Mouse (Mus musculus) lung, embryonic 14.5 days (tissue): ENCODE data around the gene Sort1. TPM values are rescaled to one million over a fixed set of nuclear protein-coding genes. Genes with fewer than 3 reads are reported as not detected.
A peak's percentile ranks its signal among the peaks of the same experiment; 100 is the strongest.

Experiments
- ATAC-seq: fragments of 200-750 bp; cut with Nextera tagmentation; 2 replicates; pipeline ENCODE4 v1.8.0; 2017; ENCODE audit warnings: mild to moderate bottlenecking, moderate TSS enrichment, moderate library complexity; ENCODE audit not compliant: insufficient read depth
- DNase-seq: peaks from one replicate; pipeline ENCODE4 v3.0.0-alpha.2; 2015
- H3K27ac ChIP-seq: fragments of 300-500 bp; sonication (generic); 2 replicates; pipeline ENCODE4 v1.5.1; 2014; ENCODE audit warnings: low read depth, mild to moderate bottlenecking, moderate library complexity
- H3K27me3 ChIP-seq: fragments of 300-500 bp; sonication (generic); 2 replicates; pipeline ENCODE4 v1.6.1; 2014; ENCODE audit warnings: low read length, control low read depth; ENCODE audit not compliant: insufficient read depth
- H3K36me3 ChIP-seq: fragments of 300-500 bp; sonication (generic); 2 replicates; pipeline ENCODE4 v1.6.1; 2014; ENCODE audit warnings: control low read depth; ENCODE audit not compliant: insufficient read depth
- H3K4me1 ChIP-seq: fragments of 300-500 bp; sonication (generic); 2 replicates; pipeline ENCODE4 v1.6.1; 2014; ENCODE audit warnings: antibody characterized with exemption, control low read depth; ENCODE audit not compliant: insufficient read depth
- H3K4me2 ChIP-seq: fragments of 300-500 bp; sonication (generic); 2 replicates; pipeline ENCODE4 v1.6.1; 2014; ENCODE audit warnings: mild to moderate bottlenecking
- H3K4me3 ChIP-seq: fragments of 300-500 bp; sonication (generic); 2 replicates; pipeline ENCODE4 v1.5.1; 2014; ENCODE audit warnings: low read depth, low read length
- H3K9ac ChIP-seq: fragments of 300-500 bp; sonication (generic); 2 replicates; pipeline ENCODE4 v1.6.1; 2014
- H3K9me3 ChIP-seq: fragments of 300-500 bp; sonication (generic); 2 replicates; pipeline ENCODE4 v1.6.1; 2016; ENCODE audit warnings: low read depth, low read length, control low read depth
- CTCF ChIP-seq: IDR thresholded peaks from 2 replicates; pipeline ENCODE4 v1.5.1; 2016; ENCODE audit warnings: antibody characterized with exemption, low read depth
- WGBS: fragments of 180-500 bp; shearing (Covaris S2); extraction: QIAGEN DNeasy Blood & Tissue Kit; methylation state at CpG from one replicate; pipeline ENCODE4 v1.1.7; 2014; 5-methylcytosine and 5-hydroxymethylcytosine counted together
- polyA plus RNA-seq: library from polyadenylated mRNA; unstranded; fragments of >200 nt; fragmentation: Nextera tagmentation; extraction: Ambion mirVana; gene quantifications from 2 replicates; pipeline ENCODE4 v1.2.1, GENCODE M21; 2014

Gene Sort1
- polyA plus RNA-seq, 1 experiment from 2014 or later, result 32.7 TPM

GRCm38 (mm10) chr3:108306387-108306786 lies 22.5 kb downstream of the Sort1 start:
- DNase-seq, result no peak
- Histone ChIP-seq H3K36me3 (peaks cover 14% of the 10 kb centered on the region), H3K9ac (no peak overlapping the region), H3K4me2 (no peak overlapping the region), H3K4me1 (no peaks in the 10 kb centered on the region), H3K9me3 (no peaks in the 10 kb centered on the region), H3K27me3 (no peaks in the 10 kb centered on the region), H3K4me3 (no peak overlapping the region), H3K27ac (peak overlapping the region; percentile 19; the same call in 1 of the 2 replicates)
- no peak for ATAC-seq
- WGBS, result 45% methylated on average over 3 of the region's 3 CpGs
- no peak for TF ChIP-seq CTCF

GRCm38 (mm10) chr3:108307485-108307884 lies 23.6 kb downstream of the Sort1 start:
- 79% methylated on average over 6 of the region's 6 CpGs for WGBS
- Histone ChIP-seq H3K36me3 (peaks cover 17% of the 10 kb centered on the region), H3K4me3 (no peak overlapping the region), H3K4me1 (no peaks in the 10 kb centered on the region), H3K9me3 (no peaks in the 10 kb centered on the region), H3K27me3 (no peaks in the 10 kb centered on the region), H3K27ac (no peak overlapping the region), H3K4me2 (no peak overlapping the region), H3K9ac (no peak overlapping the region)
- TF ChIP-seq CTCF, result no peak
- ATAC-seq (no peak), DNase-seq (no peak)

- DNase-seq (peak; percentile 76), ATAC-seq (peak; percentile 74; the same call in 1 of the 2 replicates)
- 0 out of 2 replicates have a peak overlapping the region, but pooled peaks have one; percentile 37 for H3K27ac ChIP-seq
Measured at GRCm38 (mm10) chr3:108310921-108311341, 27.0 kb downstream of the Sort1 start.

GRCm38 (mm10) chr3:108311688-108312087 lies 27.8 kb downstream of the Sort1 start:
- Histone ChIP-seq H3K9me3 (no peaks in the 10 kb centered on the region), H3K4me3 (no peak overlapping the region), H3K27me3 (no peaks in the 10 kb centered on the region), H3K4me2 (no peak overlapping the region), H3K4me1 (no peaks in the 10 kb centered on the region), H3K9ac (no peak overlapping the region), H3K36me3 (peaks cover 17% of the 10 kb centered on the region), H3K27ac (no peak overlapping the region)
- DNase-seq (no peak), ATAC-seq (peak; percentile 18)
- 37% methylated on average over 4 of the region's 4 CpGs for WGBS
- no peak for TF ChIP-seq CTCF

More at GRCm38 (mm10) chr3:108310921-108311341, 27.0 kb downstream of the Sort1 start:
- Histone ChIP-seq H3K4me1 (no peaks in the 10 kb centered on the region), H3K27me3 (no peaks in the 10 kb centered on the region), H3K4me3 (no peak overlapping the region), H3K9me3 (no peaks in the 10 kb centered on the region), H3K4me2 (no peak overlapping the region), H3K9ac (no peak overlapping the region), H3K36me3 (peaks cover 17% of the 10 kb centered on the region)
- no peak for TF ChIP-seq CTCF

GRCm38 (mm10) chr3:108312414-108312813 lies 28.5 kb downstream of the Sort1 start:
- Histone ChIP-seq H3K4me2 (no peak overlapping the region), H3K27me3 (no peaks in the 10 kb centered on the region), H3K4me1 (no peaks in the 10 kb centered on the region), H3K27ac (no peak overlapping the region), H3K9me3 (no peaks in the 10 kb centered on the region), H3K4me3 (no peak overlapping the region), H3K36me3 (peaks cover 17% of the 10 kb centered on the region), H3K9ac (no peak overlapping the region)
- no peak for TF ChIP-seq CTCF
- ATAC-seq, result no peak
- no peak for DNase-seq

- no peak for TF ChIP-seq CTCF
- no peaks in the 10 kb centered on the region for H3K4me1 ChIP-seq
- no peak overlapping the region for H3K4me2 ChIP-seq
- H3K36me3 ChIP-seq, result peaks cover 17% of the 10 kb centered on the region
- no peak for DNase-seq
- no peak overlapping the region for H3K4me3 ChIP-seq
- WGBS, result 81% methylated on average over 4 of the region's 4 CpGs
- H3K9ac ChIP-seq, result no peak overlapping the region
- no peaks in the 10 kb centered on the region for H3K27me3 ChIP-seq
- no peaks in the 10 kb centered on the region for H3K9me3 ChIP-seq
- H3K27ac ChIP-seq, result no peak overlapping the region
- no peak for ATAC-seq
Measured at GRCm38 (mm10) chr3:108313138-108313537, 29.3 kb downstream of the Sort1 start.

- H3K27me3 ChIP-seq, result no peaks in the 10 kb centered on the region
- no peaks in the 10 kb centered on the region for H3K9me3 ChIP-seq
- DNase-seq (no peak), ATAC-seq (no peak)
- H3K4me1 ChIP-seq, result no peaks in the 10 kb centered on the region
- no peak overlapping the region for H3K27ac ChIP-seq
- no peak for TF ChIP-seq CTCF
- H3K36me3 ChIP-seq, result peaks cover 11% of the 10 kb centered on the region
- 69% methylated on average over 8 of the region's 8 CpGs for WGBS
- no peak overlapping the region for H3K4me2 ChIP-seq
- H3K9ac ChIP-seq, result no peak overlapping the region
- H3K4me3 ChIP-seq, result no peak overlapping the region
Measured at GRCm38 (mm10) chr3:108314038-108314675, 30.3 kb downstream of the Sort1 start.

- DNase-seq (no peak), ATAC-seq (no peak)
- no peak for TF ChIP-seq CTCF
- H3K36me3 ChIP-seq, result no peaks in the 10 kb centered on the region
- no peak overlapping the region for H3K9ac ChIP-seq
- no peaks in the 10 kb centered on the region for H3K9me3 ChIP-seq
- no peaks in the 10 kb centered on the region for H3K4me1 ChIP-seq
- H3K4me3 ChIP-seq, result no peak overlapping the region
- no peaks in the 10 kb centered on the region for H3K27me3 ChIP-seq
- no peak overlapping the region for H3K27ac ChIP-seq
- H3K4me2 ChIP-seq, result no peak overlapping the region
- WGBS, result 55% methylated on average over 2 of the region's 2 CpGs
Measured at GRCm38 (mm10) chr3:108318517-108318916, 34.6 kb downstream of the Sort1 start.
